ENCODE assay signal across 18 mouse cellular contexts in genomic region chr17:83382752-83383151, GRCm38 (mm10).
"Had no signal": no experiment of that assay in that cellular context is flagged by ENCODE, and none has a peak within 500 bp of the region (broad histone marks: within the 10 kb centered on the region; RNA-seq: fewer than 3 reads in every experiment).

No protein-coding gene starts in this region.

- H3K9ac ChIP-seq: lung, embryonic 14.5 days; neural tube, embryonic 13.5 days; neural tube, embryonic 15.5 days had no signal

- DNase-seq: lung, adult 18-20 months; lung, embryonic 14.5 days; lung, postnatal 10 days; lung, postnatal 4 days; midbrain, embryonic 14.5 days; retina, postnatal 1 day; right cerebral cortex, adult 18-20 months; right cerebral cortex, postnatal 25 days; right cerebral cortex, postnatal 4 days; spleen, adult 18-20 months; thymus, adult 2 months; thymus, postnatal 25 days; thymus, postnatal 4 days had no signal

- H3K36me3 ChIP-seq: neural tube, embryonic 13.5 days; neural tube, embryonic 15.5 days had no signal

- H3K4me2 ChIP-seq: lung, embryonic 14.5 days; midbrain, embryonic 11.5 days; neural tube, embryonic 13.5 days; neural tube, embryonic 15.5 days had no signal

- H3K4me3 ChIP-seq: myocyte; neural tube, embryonic 13.5 days; neural tube, embryonic 15.5 days had no signal

- H3K27ac ChIP-seq: neural tube, embryonic 13.5 days; neural tube, embryonic 15.5 days had no signal

- H3K9me3 ChIP-seq: neural tube, embryonic 13.5 days; neural tube, embryonic 15.5 days had no signal

- H3K27me3 ChIP-seq: neural tube, embryonic 13.5 days; neural tube, embryonic 15.5 days had no signal

- ATAC-seq: midbrain, embryonic 16.5 days had no signal
